Mouse (Mus musculus): Measurements from ENCODE around the gene Hdx. TPM values are rescaled to one million over a fixed set of nuclear protein-coding genes. Genes with fewer than 3 reads are reported as not detected.

The Hdx gene
- polyA plus RNA-seq, 1 experiment from 2014 or later, result 0.15 TPM

Other genes with a start within 250 kb of the Hdx start
- 22.5 and 24.5 TPM in 2 replicates for gene Rps6ka6, start 159.1 kb downstream of the Hdx start, polyA plus RNA-seq (2016; fragmentation: Nextera tagmentation; extraction: Ambion mirVana)
- 1.2 and 1.7 TPM in 2 replicates for gene Gm45194, start 194.3 kb upstream of the Hdx start, polyA plus RNA-seq (2016; fragmentation: Nextera tagmentation; extraction: Ambion mirVana)